Mouse (Mus musculus) embryonic facial prominence, embryonic 13.5 days (tissue): ENCODE results near the gene P3h4. TPM values are rescaled to one million over a fixed set of nuclear protein-coding genes. Genes with fewer than 3 reads are reported as not detected.

Experiments used
- ATAC-seq: fragments of 200-750 bp; cut with Nextera tagmentation; 2 replicates; pipeline ENCODE4 v1.8.0; 2017; ENCODE audit warnings: low read depth; ENCODE audit not compliant: insufficient number of reproducible peaks, insufficient read depth, low FRiP score, low TSS enrichment
- H3K27ac ChIP-seq: fragments of 300-500 bp; sonication (generic); 2 replicates; pipeline ENCODE4 v1.5.1; 2015; ENCODE audit warnings: moderate library complexity, mild to moderate bottlenecking, inconsistent platforms
- H3K27me3 ChIP-seq: fragments of 300-500 bp; sonication (generic); 2 replicates; pipeline ENCODE4 v1.6.1; 2015; ENCODE audit warnings: mild to moderate bottlenecking, inconsistent platforms
- H3K36me3 ChIP-seq: fragments of 300-500 bp; sonication (generic); 2 replicates; pipeline ENCODE4 v1.6.1; 2015; ENCODE audit warnings: mild to moderate bottlenecking, inconsistent platforms
- H3K4me1 ChIP-seq: fragments of 300-500 bp; sonication (generic); 2 replicates; pipeline ENCODE4 v1.6.1; 2015; ENCODE audit warnings: inconsistent platforms
- H3K4me2 ChIP-seq: fragments of 300-500 bp; sonication (generic); 2 replicates; pipeline ENCODE4 v1.6.1; 2015; ENCODE audit warnings: moderate library complexity, mild to moderate bottlenecking, inconsistent platforms
- H3K4me3 ChIP-seq: fragments of 300-500 bp; sonication (generic); 2 replicates; pipeline ENCODE4 v1.5.1; 2015; ENCODE audit warnings: mild to moderate bottlenecking, inconsistent platforms
- H3K9ac ChIP-seq: fragments of 300-500 bp; sonication (generic); 2 replicates; pipeline ENCODE4 v1.6.1; 2015; ENCODE audit warnings: mild to moderate bottlenecking, inconsistent platforms
- H3K9me3 ChIP-seq: fragments of 300-500 bp; sonication (generic); 2 replicates; pipeline ENCODE4 v1.6.1; 2016; ENCODE audit warnings: inconsistent platforms
- WGBS: fragments of 180-500 bp; shearing (Covaris S2); methylation state at CpG from one replicate; pipeline ENCODE4 v1.1.7; 2015; ENCODE audit warnings: mixed read lengths; 5-methylcytosine and 5-hydroxymethylcytosine counted together
- polyA plus RNA-seq: library from polyadenylated mRNA; unstranded; fragments of >200 nt; fragmentation: Nextera tagmentation; extraction: Ambion mirVana; gene quantifications from 2 replicates; pipeline ENCODE4 v1.2.1, GENCODE M21; 2015

The P3h4 gene
- polyA plus RNA-seq, 1 experiment from 2014 or later: 52.2 TPM

- no peak for ATAC-seq
- 0 out of 2 replicates have a peak overlapping the region, but pooled peaks have one; percentile 8 for H3K27ac ChIP-seq
Observed at GRCm38 (mm10) chr11:100408076-100408834, 6.4 kb downstream of the P3h4 start.

GRCm38 (mm10) chr11:100406995-100407705, 7.5 kb downstream of the P3h4 start:
- Histone ChIP-seq H3K27ac (no peak overlapping the region), H3K4me1 (peaks cover 30% of the 10 kb centered on the region), H3K4me2 (no peak overlapping the region), H3K9me3 (no peaks in the 10 kb centered on the region), H3K36me3 (peaks cover 29% of the 10 kb centered on the region), H3K27me3 (no peaks in the 10 kb centered on the region), H3K4me3 (no peak overlapping the region), H3K9ac (no peak overlapping the region)
- ATAC-seq: no peak
- 81% methylated on average over 5 of the region's 5 CpGs for WGBS

More at GRCm38 (mm10) chr11:100408076-100408834, 6.4 kb downstream of the P3h4 start:
- Histone ChIP-seq H3K9me3 (no peaks in the 10 kb centered on the region), H3K4me3 (no peak overlapping the region), H3K36me3 (peaks cover 29% of the 10 kb centered on the region), H3K4me1 (peaks cover 33% of the 10 kb centered on the region), H3K27me3 (no peaks in the 10 kb centered on the region), H3K9ac (no peak overlapping the region), H3K4me2 (no peak overlapping the region)
- 37% methylated on average over 10 of the region's 10 CpGs for WGBS

GRCm38 (mm10) chr11:100406273-100406672, 8.4 kb downstream of the P3h4 start:
- Histone ChIP-seq H3K36me3 (peaks cover 29% of the 10 kb centered on the region), H3K9ac (no peak overlapping the region), H3K4me1 (peaks cover 23% of the 10 kb centered on the region), H3K27ac (0 out of 2 replicates have a peak overlapping the region, but pooled peaks have one; percentile 0), H3K4me2 (no peak overlapping the region), H3K4me3 (no peak overlapping the region), H3K27me3 (no peaks in the 10 kb centered on the region), H3K9me3 (no peaks in the 10 kb centered on the region)
- ATAC-seq: no peak
- WGBS: 77% methylated on average over 8 of the region's 8 CpGs

GRCm38 (mm10) chr11:100404456-100405074, 10.1 kb downstream of the P3h4 start:
- WGBS: 82% methylated on average over 3 of the region's 3 CpGs
- H3K9me3 ChIP-seq: no peaks in the 10 kb centered on the region

GRCm38 (mm10) chr11:100403445-100404134, 11.0 kb downstream of the P3h4 start:
- Histone ChIP-seq H3K36me3 (peaks cover 5% of the 10 kb centered on the region), H3K9me3 (no peaks in the 10 kb centered on the region), H3K4me3 (no peak overlapping the region), H3K9ac (no peak overlapping the region), H3K27me3 (no peaks in the 10 kb centered on the region), H3K4me1 (peaks cover 34% of the 10 kb centered on the region), H3K27ac (no peak overlapping the region; the same call in 1 of the 2 replicates), H3K4me2 (no peak overlapping the region)
- 82% methylated on average over 10 of the region's 10 CpGs for WGBS
- no peak for ATAC-seq

More at GRCm38 (mm10) chr11:100404456-100405074, 10.1 kb downstream of the P3h4 start:
- no peak overlapping the region for H3K4me2 ChIP-seq
- H3K27me3 ChIP-seq: no peaks in the 10 kb centered on the region
- peaks cover 27% of the 10 kb centered on the region for H3K4me1 ChIP-seq
- no peak overlapping the region for H3K9ac ChIP-seq
- H3K27ac ChIP-seq: no peak overlapping the region
- no peak for ATAC-seq
- H3K36me3 ChIP-seq: peaks cover 14% of the 10 kb centered on the region
- H3K4me3 ChIP-seq: no peak overlapping the region

GRCm38 (mm10) chr11:100402682-100403081, 12.0 kb downstream of the P3h4 start:
- Histone ChIP-seq H3K9ac (no peak overlapping the region), H3K27me3 (no peaks in the 10 kb centered on the region), H3K27ac (no peak overlapping the region; the same call in 1 of the 2 replicates), H3K4me2 (no peak overlapping the region), H3K4me3 (no peak overlapping the region), H3K36me3 (no peaks in the 10 kb centered on the region), H3K4me1 (peaks cover 28% of the 10 kb centered on the region), H3K9me3 (no peaks in the 10 kb centered on the region)
- 61% methylated on average over 2 of the region's 2 CpGs for WGBS
- no peak for ATAC-seq

GRCm38 (mm10) chr11:100402240-100402639, 12.4 kb downstream of the P3h4 start:
- peaks cover 30% of the 10 kb centered on the region for H3K4me1 ChIP-seq
- WGBS: 37% methylated on average over 6 of the region's 6 CpGs
- ATAC-seq: no peak
- no peaks in the 10 kb centered on the region for H3K27me3 ChIP-seq
- H3K4me2 ChIP-seq: no peak overlapping the region
- H3K36me3 ChIP-seq: no peaks in the 10 kb centered on the region
- peak overlapping the region; percentile 36; the same call in 1 of the 2 replicates for H3K9ac ChIP-seq
- H3K4me3 ChIP-seq: no peak overlapping the region
- H3K9me3 ChIP-seq: no peaks in the 10 kb centered on the region
- H3K27ac ChIP-seq: no peak overlapping the region; the same call in 1 of the 2 replicates

- Histone ChIP-seq H3K9me3 (no peaks in the 10 kb centered on the region), H3K4me3 (no peak overlapping the region), H3K4me2 (no peak overlapping the region), H3K27me3 (no peaks in the 10 kb centered on the region), H3K27ac (no peak overlapping the region), H3K36me3 (no peaks in the 10 kb centered on the region), H3K9ac (no peak overlapping the region), H3K4me1 (peaks cover 38% of the 10 kb centered on the region)
- WGBS: 81% methylated on average over 6 of the region's 6 CpGs
- ATAC-seq: no peak
Observed at GRCm38 (mm10) chr11:100400842-100401241, 13.8 kb downstream of the P3h4 start.

- 64% methylated on average over 12 of the region's 12 CpGs for WGBS
- Histone ChIP-seq H3K9ac (no peak overlapping the region), H3K27ac (peak overlapping the region; percentile 60; the same call in 1 of the 2 replicates)
Observed at GRCm38 (mm10) chr11:100399727-100400538, 14.7 kb downstream of the P3h4 start.

GRCm38 (mm10) chr11:100399320-100399719, 15.3 kb downstream of the P3h4 start:
- no peaks in the 10 kb centered on the region for H3K36me3 ChIP-seq
- H3K4me1 ChIP-seq: peaks cover 53% of the 10 kb centered on the region
- H3K27ac ChIP-seq: peak overlapping the region; percentile 60; the same call in 1 of the 2 replicates
- no peak overlapping the region for H3K4me2 ChIP-seq
- no peak for ATAC-seq
- H3K4me3 ChIP-seq: no peak overlapping the region
- 55% methylated on average over 9 of the region's 9 CpGs for WGBS
- no peaks in the 10 kb centered on the region for H3K27me3 ChIP-seq
- no peak overlapping the region for H3K9ac ChIP-seq
- no peaks in the 10 kb centered on the region for H3K9me3 ChIP-seq

More at GRCm38 (mm10) chr11:100399727-100400538, 14.7 kb downstream of the P3h4 start:
- Histone ChIP-seq H3K4me2 (no peak overlapping the region), H3K4me1 (peaks cover 48% of the 10 kb centered on the region), H3K27me3 (no peaks in the 10 kb centered on the region), H3K4me3 (no peak overlapping the region), H3K9me3 (no peaks in the 10 kb centered on the region), H3K36me3 (no peaks in the 10 kb centered on the region)
- ATAC-seq: no peak
